Mouse (Mus musculus) lung, postnatal 0 days (tissue): ENCODE data around the gene Ms4a6b. TPM values are rescaled to one million over a fixed set of nuclear protein-coding genes. Genes with fewer than 3 reads are reported as not detected.
"Not testable (repeated sequence)": the region's sequence is repeated elsewhere in the genome, so short reads cannot be mapped to it uniquely, and the experiment has no call there.

ENCODE experiments used
- ATAC-seq: fragments of 200-750 bp; cut with Nextera tagmentation; 2 replicates; pipeline ENCODE4 v1.8.0; 2017; ENCODE audit warnings: moderate library complexity
- DNase-seq: peaks from one replicate; pipeline ENCODE4 v3.0.0-alpha.2; 2016; ENCODE audit warnings: low spot score
- H3K27ac ChIP-seq: fragments of 300-500 bp; sonication (generic); 2 replicates; pipeline ENCODE4 v1.5.1; 2014; ENCODE audit warnings: antibody characterized with exemption, mild to moderate bottlenecking, low read length, mixed read lengths
- H3K27me3 ChIP-seq: fragments of 300-500 bp; sonication (generic); replicated peaks from 2 replicates; pipeline ENCODE4 v1.6.1; 2014; ENCODE audit warnings: low read length, mixed read lengths; ENCODE audit not compliant: insufficient read depth
- H3K36me3 ChIP-seq: fragments of 300-500 bp; sonication (generic); 2 replicates; pipeline ENCODE4 v1.6.1; 2014; ENCODE audit warnings: low read length, mixed read lengths; ENCODE audit not compliant: insufficient read depth
- H3K4me1 ChIP-seq: fragments of 300-500 bp; sonication (generic); 2 replicates; pipeline ENCODE4 v1.6.1; 2014; ENCODE audit warnings: antibody characterized with exemption, low read depth, low read length, mixed read lengths; ENCODE audit not compliant: insufficient read depth
- H3K4me2 ChIP-seq: fragments of 300-500 bp; sonication (generic); replicated peaks from 2 replicates; pipeline ENCODE4 v1.6.1; 2014; ENCODE audit warnings: low read depth, mild to moderate bottlenecking, low read length, moderate library complexity, mixed read lengths
- H3K4me3 ChIP-seq: fragments of 300-500 bp; sonication (generic); 2 replicates; pipeline ENCODE4 v1.5.1; 2014; ENCODE audit warnings: low read depth, low read length
- H3K9ac ChIP-seq: fragments of 300-500 bp; sonication (generic); replicated peaks from 2 replicates; pipeline ENCODE4 v1.6.1; 2014; ENCODE audit warnings: low read depth, mild to moderate bottlenecking
- H3K9me3 ChIP-seq: fragments of 300-500 bp; sonication (generic); 2 replicates; pipeline ENCODE4 v1.6.1; 2016; ENCODE audit warnings: low read length, mixed read lengths
- CTCF ChIP-seq: IDR thresholded peaks from 2 replicates; pipeline ENCODE4 v1.5.1; 2016; ENCODE audit warnings: antibody characterized with exemption, mild to moderate bottlenecking
- EP300 ChIP-seq: IDR thresholded peaks from 2 replicates; pipeline ENCODE4 v1.6.1; 2016; ENCODE audit warnings: antibody characterized with exemption, mild to moderate bottlenecking, control low read depth
- WGBS: fragments of 180-500 bp; shearing (Covaris S2); extraction: QIAGEN DNeasy Blood & Tissue Kit; methylation state at CpG from one replicate; pipeline ENCODE4 v1.1.7; 2014; 5-methylcytosine and 5-hydroxymethylcytosine counted together
- polyA plus RNA-seq: library from polyadenylated mRNA; unstranded; fragments of >200 nt; fragmentation: Nextera tagmentation; extraction: Ambion mirVana; gene quantifications from 2 replicates; pipeline ENCODE4 v1.2.1, GENCODE M21; 2015

The Ms4a6b gene
- 5.2 and 7.1 TPM in 2 replicates for polyA plus RNA-seq

DNA sequence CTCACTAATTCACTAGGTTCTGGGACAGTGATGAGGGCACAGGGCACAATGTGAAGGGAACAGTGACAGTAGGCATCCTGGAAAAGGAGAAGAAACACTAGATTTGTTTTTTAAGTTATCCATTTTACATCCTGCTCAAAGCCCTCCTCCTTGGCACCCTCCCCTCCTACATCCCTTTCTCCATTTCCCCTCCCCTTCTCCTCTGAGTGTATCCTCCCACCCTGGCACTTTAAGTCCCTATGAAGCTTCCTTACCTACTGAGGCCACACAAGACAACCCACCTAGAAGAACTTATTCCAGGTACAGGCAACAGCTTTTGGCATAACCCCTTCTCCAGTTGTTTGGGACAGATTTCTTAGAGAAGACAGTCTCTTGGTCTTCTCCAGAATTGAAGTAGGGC is at the start of gene Ms4a6b:
Gene Ms4a6b, plus strand, starts transcription at position 267 of the 400 bp plus-strand sequence.
- Histone ChIP-seq H3K9me3 (no peaks in the 10 kb centered on the region), H3K27ac (no peak within 1 kb of the TSS), H3K4me1 (no peaks in the 10 kb centered on the region), H3K27me3 (no peaks in the 10 kb centered on the region), H3K4me3 (no peak within 1 kb of the TSS), H3K4me2 (no peak within 1 kb of the TSS), H3K36me3 (no peaks in the 10 kb centered on the region), H3K9ac (no peak within 1 kb of the TSS)
- TF ChIP-seq CTCF = no peak
- TF ChIP-seq EP300 = no peak
- no peak for DNase-seq
- no peak for ATAC-seq

DNA sequence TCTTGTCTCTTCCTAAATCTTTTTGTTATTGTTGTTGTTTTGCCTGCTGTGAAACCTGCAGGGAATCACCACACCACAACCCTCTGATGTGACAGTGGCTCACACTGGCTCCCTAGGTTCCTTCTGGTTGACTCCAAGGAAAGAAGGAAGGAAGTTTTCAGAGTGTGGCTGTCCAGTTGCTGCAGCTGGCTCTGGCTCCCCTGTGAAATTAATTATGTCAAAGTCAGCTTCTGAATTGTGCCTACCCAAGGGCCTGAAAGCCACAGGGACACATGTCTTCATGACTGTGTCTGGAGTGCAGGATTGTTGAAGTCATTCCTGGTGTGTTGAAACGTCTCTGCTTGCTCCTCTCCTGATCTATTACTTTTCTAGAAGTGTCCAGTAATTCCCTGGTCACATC is 48.0 kb upstream of the Ms4a6b start:
- not testable (repeated sequence) for H3K9me3 ChIP-seq, H3K4me1 ChIP-seq, H3K4me2 ChIP-seq, H3K36me3 ChIP-seq, H3K27me3 ChIP-seq, DNase-seq, ATAC-seq, H3K4me3 ChIP-seq, H3K9ac ChIP-seq, H3K27ac ChIP-seq
- WGBS = 27% methylated on average over 1 of the region's 1 CpGs

DNA sequence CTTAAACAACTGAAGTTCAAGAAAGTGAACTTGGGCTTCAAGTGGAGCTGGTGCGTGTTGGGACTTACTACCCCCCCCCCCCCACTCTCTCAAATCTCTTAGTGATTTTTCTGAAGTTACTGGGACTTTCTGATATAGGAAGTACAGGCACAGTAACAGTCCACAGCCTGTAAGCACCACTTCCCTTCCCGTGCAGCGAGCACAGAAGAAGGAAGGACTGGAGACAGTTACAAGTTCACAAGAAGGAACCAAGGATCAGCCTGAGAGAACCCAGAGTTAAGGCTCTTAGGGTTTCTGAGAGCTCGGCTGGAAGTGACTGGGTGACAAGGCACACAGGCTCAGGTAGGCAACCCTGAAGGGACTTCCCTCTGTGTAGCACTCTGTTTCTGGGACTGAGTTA is 47.1 kb upstream of the Ms4a6b start, which contains the start of gene Ms4a6c:
Gene Ms4a6c, plus strand, starts transcription at position 152 of the 400 bp plus-strand sequence.
- H3K27ac ChIP-seq, ATAC-seq, H3K4me3 ChIP-seq, H3K27me3 ChIP-seq, H3K4me2 ChIP-seq, H3K9me3 ChIP-seq, H3K9ac ChIP-seq, H3K36me3 ChIP-seq, DNase-seq, H3K4me1 ChIP-seq: not testable (repeated sequence)
- 74% methylated on average over 4 of the region's 4 CpGs for WGBS

DNA sequence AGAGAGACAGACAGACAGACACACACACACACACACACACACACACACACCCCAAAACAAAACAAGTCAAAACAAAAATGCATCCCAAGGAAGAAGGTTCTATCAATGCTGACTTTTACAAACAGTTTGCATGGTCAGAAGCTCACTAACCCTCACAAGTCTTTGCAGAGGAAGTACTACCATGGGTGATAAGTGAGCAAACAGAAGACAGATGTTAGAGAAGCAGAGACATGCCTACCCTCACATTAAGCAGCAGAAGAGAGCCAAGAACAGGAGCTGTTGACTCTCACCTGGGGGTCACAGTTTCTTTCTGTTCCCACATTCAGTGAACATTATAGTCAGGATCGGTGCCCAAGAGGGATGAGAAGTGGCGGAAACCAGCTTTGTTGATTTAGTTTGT is 36.6 kb upstream of the Ms4a6b start:
- ATAC-seq = no peak
- H3K4me2 ChIP-seq = no peak overlapping the region
- 82% methylated on average over 2 of the region's 2 CpGs for WGBS
- no peaks in the 10 kb centered on the region for H3K9me3 ChIP-seq
- H3K27me3 ChIP-seq = no peaks in the 10 kb centered on the region
- no peaks in the 10 kb centered on the region for H3K36me3 ChIP-seq
- no peaks in the 10 kb centered on the region for H3K4me1 ChIP-seq
- no peak overlapping the region for H3K9ac ChIP-seq
- TF ChIP-seq CTCF (no peak), EP300 (no peak)
- no peak overlapping the region for H3K27ac ChIP-seq
- no peak overlapping the region for H3K4me3 ChIP-seq
- DNase-seq = no peak

DNA sequence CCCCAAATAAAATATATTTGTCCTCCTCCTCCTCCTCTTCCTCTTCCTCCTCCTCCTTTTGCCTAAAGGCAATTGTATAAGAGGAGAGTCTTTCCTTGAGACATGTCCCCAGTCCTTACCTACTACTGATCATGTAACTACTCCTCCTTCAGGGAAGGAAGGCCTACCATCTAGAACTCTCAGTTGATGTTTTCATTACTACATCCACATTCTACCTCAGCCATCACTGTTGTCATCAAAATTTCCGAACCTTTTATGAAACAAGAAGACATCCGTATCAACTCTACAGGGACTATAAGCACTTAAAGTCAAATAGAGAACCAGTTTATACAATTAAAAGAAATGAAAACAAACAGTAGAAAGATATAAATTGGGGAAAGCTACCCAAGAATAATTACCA is 33.6 kb upstream of the Ms4a6b start:
- H3K36me3 ChIP-seq = no peaks in the 10 kb centered on the region
- WGBS = 77% methylated on average over 2 of the region's 2 CpGs
- H3K4me1 ChIP-seq = no peaks in the 10 kb centered on the region
- H3K4me3 ChIP-seq = no peak overlapping the region
- no peak overlapping the region for H3K9ac ChIP-seq
- TF ChIP-seq CTCF (no peak), EP300 (no peak)
- no peaks in the 10 kb centered on the region for H3K27me3 ChIP-seq
- ATAC-seq (no peak), DNase-seq (no peak)
- no peak overlapping the region for H3K27ac ChIP-seq
- no peaks in the 10 kb centered on the region for H3K9me3 ChIP-seq
- no peak overlapping the region for H3K4me2 ChIP-seq

DNA sequence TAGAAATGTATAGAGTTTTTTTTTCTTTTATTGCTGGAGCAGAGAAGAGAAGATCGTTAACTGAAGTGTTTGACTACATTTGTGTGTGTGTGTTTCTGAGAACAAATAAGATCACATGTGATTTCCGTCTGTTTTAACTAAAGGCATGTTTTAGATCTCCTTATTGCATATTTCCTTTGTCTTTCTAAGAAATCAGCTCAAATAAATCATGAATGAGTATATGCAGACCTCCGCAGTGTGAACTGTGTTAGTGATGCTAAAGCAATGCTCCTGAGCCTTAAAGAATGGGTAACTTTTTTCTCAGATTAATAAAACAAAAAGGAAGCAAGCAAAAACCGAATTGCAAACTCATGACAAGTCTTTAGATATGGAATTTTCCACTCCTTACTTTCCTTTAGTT is 32.4 kb upstream of the Ms4a6b start:
- Histone ChIP-seq H3K4me2 (no peak overlapping the region), H3K27me3 (no peaks in the 10 kb centered on the region), H3K4me1 (no peaks in the 10 kb centered on the region), H3K9me3 (no peaks in the 10 kb centered on the region), H3K9ac (no peak overlapping the region), H3K36me3 (no peaks in the 10 kb centered on the region), H3K4me3 (no peak overlapping the region), H3K27ac (no peak overlapping the region)
- 53% methylated on average over 4 of the region's 4 CpGs for WGBS
- DNase-seq = no peak
- TF ChIP-seq EP300 (no peak), CTCF (no peak)
- ATAC-seq = no peak

DNA sequence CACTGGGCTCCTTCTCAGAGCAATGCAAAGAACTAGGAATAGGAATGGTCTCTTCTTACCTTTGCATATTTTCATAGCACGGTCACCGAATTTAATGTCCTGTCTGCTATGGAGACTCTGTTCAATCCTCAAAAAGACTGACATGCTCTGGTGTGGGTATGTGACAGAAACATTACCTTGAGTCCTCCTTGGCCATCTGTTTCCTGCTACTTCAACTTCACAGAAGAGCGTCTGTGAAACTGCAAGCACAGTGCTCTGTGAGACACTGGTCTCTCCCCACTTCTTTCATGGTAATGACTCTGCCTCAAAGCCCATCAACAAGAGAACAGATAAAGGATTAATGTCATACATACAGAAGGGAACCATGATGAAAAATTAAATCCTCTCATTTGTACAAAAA is 31.9 kb upstream of the Ms4a6b start:
- Histone ChIP-seq H3K27ac (no peak overlapping the region), H3K9me3 (no peaks in the 10 kb centered on the region), H3K4me2 (no peak overlapping the region), H3K36me3 (no peaks in the 10 kb centered on the region), H3K4me1 (no peaks in the 10 kb centered on the region), H3K9ac (no peak overlapping the region), H3K4me3 (no peak overlapping the region), H3K27me3 (no peaks in the 10 kb centered on the region)
- DNase-seq (no peak), ATAC-seq (no peak)
- TF ChIP-seq EP300 (no peak), CTCF (no peak)
- 60% methylated on average over 3 of the region's 3 CpGs for WGBS
